Mouse (Mus musculus): ENCODE measurements around the gene 1700021F05Rik. TPM values are rescaled to one million over a fixed set of nuclear protein-coding genes. Genes with fewer than 3 reads are reported as not detected.

Gene 1700021F05Rik
- total and polyA plus RNA-seq, 2 experiments from 2014 or later: 43.0 to 133 TPM

- H3K27ac ChIP-seq (ENCODE audit: low read depth): peak overlapping the region; percentile 36
- peak overlapping the region; percentile 94 for H3K4me2 ChIP-seq (ENCODE audit: low read depth, low read length)
- no peaks in the 10 kb centered on the region for H3K36me3 ChIP-seq (replicated peaks; ENCODE audit: control insufficient read depth, insufficient read depth, low read length)
- under 1% methylated on average over 47 of the region's 49 CpGs for WGBS
- H3K27me3 ChIP-seq (ENCODE audit: control insufficient read depth, insufficient read depth, low read length): peaks cover 10% of the 10 kb centered on the region; the same call in 1 of the 2 replicates
- no peaks in the 10 kb centered on the region for H3K9me3 ChIP-seq (replicated peaks; ENCODE audit: control insufficient read depth, low read length)
- TF ChIP-seq CTCF (IDR thresholded peaks at IDR 0.05; ENCODE audit: low read depth) (no peak), EP300 (IDR thresholded peaks at IDR 0.05; ENCODE audit: low read depth) (no peak)
- H3K4me1 ChIP-seq (ENCODE audit: control insufficient read depth, insufficient read depth): 0 out of 2 replicates have a peak, but pooled peaks cover 4% of the 10 kb centered on the region
- H3K9ac ChIP-seq (replicated peaks; ENCODE audit: low read depth, low read length): peak overlapping the region; percentile 53
- ATAC-seq (ENCODE audit: insufficient read depth, low read depth) (peak; percentile 37), DNase-seq (ENCODE audit: low spot score) (peak; percentile 62)
- peak overlapping the region; percentile 63 for H3K4me3 ChIP-seq (ENCODE audit: low read depth, low read length)
Measured at GRCm38 (mm10) chr10:43579381-43580261, 38.8 kb upstream of the 1700021F05Rik start.

- DNase-seq (ENCODE audit: low spot score) (peak; percentile 57), ATAC-seq (ENCODE audit: insufficient read depth, low read depth) (peak; percentile 82)
- Histone ChIP-seq H3K27me3 (ENCODE audit: control insufficient read depth, insufficient read depth, low read length) (peaks cover 10% of the 10 kb centered on the region; the same call in 1 of the 2 replicates), H3K9ac (replicated peaks; ENCODE audit: low read depth, low read length) (peak overlapping the region; percentile 57), H3K4me2 (ENCODE audit: low read depth, low read length) (peak overlapping the region; percentile 94), H3K36me3 (replicated peaks; ENCODE audit: control insufficient read depth, insufficient read depth, low read length) (no peaks in the 10 kb centered on the region), H3K4me1 (ENCODE audit: control insufficient read depth, insufficient read depth) (0 out of 2 replicates have a peak, but pooled peaks cover 4% of the 10 kb centered on the region), H3K9me3 (replicated peaks; ENCODE audit: control insufficient read depth, low read length) (no peaks in the 10 kb centered on the region), H3K4me3 (ENCODE audit: low read depth, low read length) (peak overlapping the region; percentile 63), H3K27ac (ENCODE audit: low read depth) (peak overlapping the region; percentile 63)
- WGBS: under 1% methylated on average over 51 of the region's 65 CpGs
- no peak for TF ChIP-seq EP300 (IDR thresholded peaks at IDR 0.05; ENCODE audit: low read depth)
- TF ChIP-seq CTCF (IDR thresholded peaks at IDR 0.05; ENCODE audit: low read depth): no peak
Measured at GRCm38 (mm10) chr10:43578754-43579380, 38.1 kb upstream of the 1700021F05Rik start.

DNA sequence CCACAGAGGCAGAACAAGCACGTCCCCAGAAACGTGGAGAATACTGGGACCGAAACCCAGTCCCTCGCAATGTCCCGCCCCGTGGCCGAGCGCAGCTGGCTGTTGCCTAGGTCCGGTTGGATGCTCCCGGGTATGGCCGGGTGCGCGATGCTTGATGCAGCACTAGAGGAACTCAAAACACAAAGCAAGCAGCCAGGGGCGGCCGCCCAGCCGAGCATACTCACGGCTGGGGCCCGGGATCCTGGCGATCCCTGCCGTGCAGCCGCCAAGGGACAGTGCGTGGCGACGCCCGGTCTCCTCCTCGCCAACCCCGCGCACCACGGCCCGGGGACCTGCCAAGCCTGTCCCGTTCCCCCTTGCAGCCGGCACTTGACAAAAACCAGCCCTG is 37.6 kb upstream of the 1700021F05Rik start:
- Histone ChIP-seq H3K27me3 (ENCODE audit: control insufficient read depth, insufficient read depth, low read length) (peaks cover 10% of the 10 kb centered on the region; the same call in 1 of the 2 replicates), H3K4me1 (ENCODE audit: control insufficient read depth, insufficient read depth) (0 out of 2 replicates have a peak, but pooled peaks cover 4% of the 10 kb centered on the region), H3K9ac (replicated peaks; ENCODE audit: low read depth, low read length) (peak overlapping the region; percentile 57), H3K4me2 (ENCODE audit: low read depth, low read length) (peak overlapping the region; percentile 94), H3K9me3 (replicated peaks; ENCODE audit: control insufficient read depth, low read length) (no peaks in the 10 kb centered on the region), H3K27ac (ENCODE audit: low read depth) (peak overlapping the region; percentile 63), H3K36me3 (replicated peaks; ENCODE audit: control insufficient read depth, insufficient read depth, low read length) (no peaks in the 10 kb centered on the region), H3K4me3 (ENCODE audit: low read depth, low read length) (peak overlapping the region; percentile 63)
- DNase-seq (ENCODE audit: low spot score) (peak; percentile 55), ATAC-seq (ENCODE audit: insufficient read depth, low read depth) (peak; percentile 48)
- TF ChIP-seq CTCF (IDR thresholded peaks at IDR 0.05; ENCODE audit: low read depth) (no peak), EP300 (IDR thresholded peaks at IDR 0.05; ENCODE audit: low read depth) (no peak)
- 1% methylated on average over 28 of the region's 32 CpGs for WGBS

DNA sequence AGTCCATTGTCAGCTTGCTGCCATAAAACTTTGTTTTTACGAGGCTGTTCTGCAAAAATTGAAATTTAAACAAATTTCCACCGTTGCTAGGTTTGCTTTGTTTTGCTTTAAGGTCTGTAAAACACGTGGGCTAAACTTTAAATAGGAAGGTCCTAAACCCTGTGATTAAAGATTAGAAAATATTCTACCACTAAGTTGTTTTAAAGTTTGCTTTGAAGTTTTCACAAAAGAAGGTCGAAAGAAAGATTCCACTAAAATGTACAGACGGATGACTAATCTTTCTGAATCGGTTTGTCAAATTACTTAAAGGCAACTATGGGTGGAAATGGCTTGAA is 37.2 kb upstream of the 1700021F05Rik start, which contains the start of gene Cd24a:
Cd24a (plus strand) TSS at position 288 of the 335 bp plus-strand sequence.
- Histone ChIP-seq H3K36me3 (replicated peaks; ENCODE audit: control insufficient read depth, insufficient read depth, low read length) (no peaks in the 10 kb centered on the region), H3K9me3 (replicated peaks; ENCODE audit: control insufficient read depth, low read length) (no peaks in the 10 kb centered on the region), H3K27me3 (ENCODE audit: control insufficient read depth, insufficient read depth, low read length) (peaks cover 10% of the 10 kb centered on the region; the same call in 1 of the 2 replicates), H3K27ac (ENCODE audit: low read depth) (peak within 1 kb of the TSS; percentile 63), H3K9ac (replicated peaks; ENCODE audit: low read depth, low read length) (peak within 1 kb of the TSS; percentile 57), H3K4me1 (ENCODE audit: control insufficient read depth, insufficient read depth) (0 out of 2 replicates have a peak, but pooled peaks cover 4% of the 10 kb centered on the region), H3K4me3 (ENCODE audit: low read depth, low read length) (peak within 1 kb of the TSS; percentile 63), H3K4me2 (ENCODE audit: low read depth, low read length) (peak within 1 kb of the TSS; percentile 94)
- WGBS: 1% methylated on average over 6 of the region's 6 CpGs
- DNase-seq (ENCODE audit: low spot score): no peak
- ATAC-seq (ENCODE audit: insufficient read depth, low read depth): no peak
- TF ChIP-seq EP300 (IDR thresholded peaks at IDR 0.05; ENCODE audit: low read depth) (no peak), CTCF (IDR thresholded peaks at IDR 0.05; ENCODE audit: low read depth) (no peak)

- Histone ChIP-seq H3K36me3 (replicated peaks; ENCODE audit: control insufficient read depth, insufficient read depth, low read length) (no peaks in the 10 kb centered on the region), H3K27me3 (ENCODE audit: control insufficient read depth, insufficient read depth, low read length) (peaks cover 10% of the 10 kb centered on the region; the same call in 1 of the 2 replicates), H3K4me3 (ENCODE audit: low read depth, low read length) (peak overlapping the region; percentile 63), H3K4me1 (ENCODE audit: control insufficient read depth, insufficient read depth) (0 out of 2 replicates have a peak, but pooled peaks cover 4% of the 10 kb centered on the region), H3K9me3 (replicated peaks; ENCODE audit: control insufficient read depth, low read length) (no peaks in the 10 kb centered on the region), H3K9ac (replicated peaks; ENCODE audit: low read depth, low read length) (no peak overlapping the region), H3K27ac (ENCODE audit: low read depth) (no peak overlapping the region), H3K4me2 (ENCODE audit: low read depth, low read length) (peak overlapping the region; percentile 94)
- ATAC-seq (ENCODE audit: insufficient read depth, low read depth) (no peak), DNase-seq (ENCODE audit: low spot score) (no peak)
- TF ChIP-seq CTCF (IDR thresholded peaks at IDR 0.05; ENCODE audit: low read depth): no peak
- no peak for TF ChIP-seq EP300 (IDR thresholded peaks at IDR 0.05; ENCODE audit: low read depth)
- 30% methylated on average over 19 of the region's 19 CpGs for WGBS
Measured at GRCm38 (mm10) chr10:43577299-43577996, 36.7 kb upstream of the 1700021F05Rik start.
